8 mouse cellular contexts compared by ENCODE assay signal in the genomic region with DNA sequence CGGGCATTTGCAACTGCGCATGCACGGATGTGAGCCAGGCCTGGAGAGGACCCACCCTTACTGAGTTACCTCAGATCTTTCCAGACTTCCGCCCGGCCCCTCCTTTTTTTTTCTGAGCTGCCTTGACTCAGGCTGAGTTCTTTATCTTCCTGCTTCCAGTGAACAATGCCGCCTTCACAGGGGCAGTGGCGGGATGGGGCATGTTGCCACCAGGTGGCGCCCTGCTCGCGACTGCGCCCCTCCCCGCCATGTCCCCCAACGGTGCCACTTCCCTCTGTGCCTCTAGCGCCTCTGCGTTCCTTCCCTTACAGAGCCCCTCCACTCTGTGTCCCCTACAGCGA. TPM values are rescaled to one million over a fixed set of nuclear protein-coding genes. Genes with fewer than 3 reads are reported as not detected.
DNase-seq lines count a peak whose midpoint lies in the region; ATAC-seq and TF ChIP-seq lines count a peak whose summit lies in the region.

No protein-coding gene starts in this region.

- peak; percentile 89 for DNase-seq in A20 (ENCODE audit: low read depth, low spot score)
- DNase-seq in adrenal gland, postnatal 25 days = peak; percentile 90
- DNase-seq in embryonic facial prominence, embryonic 11.5 days (ENCODE audit: low spot score) = peak; percentile 91
- DNase-seq in heart, adult 8-10 months (ENCODE audit: low spot score) = peak; percentile 94
- DNase-seq in kidney, adult 2 months = peak; percentile 95
- peak; percentile 86 to 90 for DNase-seq in spleen, postnatal 10 days (ENCODE audit: low spot score in 2 of 2)

- no peak for TF ChIP-seq POLR2A in kidney, adult 2 months (IDR thresholded peaks at IDR 0.05; ENCODE audit: low read depth, low read length)

- H3K9ac ChIP-seq in embryonic facial prominence, embryonic 11.5 days (replicated peaks; ENCODE audit: low read length) = peak overlapping the region; percentile 59
- H3K9ac ChIP-seq in limb, embryonic 15.5 days = peak overlapping the region; percentile 12
- peak overlapping the region; percentile 56; the same call in 1 of the 2 replicates for H3K9ac ChIP-seq in midbrain, embryonic 16.5 days (ENCODE audit: low read depth, low read length)

- peaks cover 3% of the 10 kb centered on the region; the same call in 1 of the 2 replicates for H3K4me1 ChIP-seq in embryonic facial prominence, embryonic 11.5 days (ENCODE audit: control insufficient read depth, insufficient read depth, low read length)
- peaks cover 19% of the 10 kb centered on the region for H3K4me1 ChIP-seq in kidney, adult 2 months (ENCODE audit: control insufficient read depth, insufficient read depth, low read length)
- peaks cover 42% of the 10 kb centered on the region for H3K4me1 ChIP-seq in limb, embryonic 15.5 days
- H3K4me1 ChIP-seq in midbrain, embryonic 16.5 days (ENCODE audit: control insufficient read depth, insufficient read depth, low read length) = peaks cover 18% of the 10 kb centered on the region

- H3K4me3 ChIP-seq in embryonic facial prominence, embryonic 11.5 days (ENCODE audit: low read depth, low read length) = 0 out of 2 replicates have a peak overlapping the region, but pooled peaks have one; percentile 4
- H3K4me3 ChIP-seq in kidney, adult 2 months (ENCODE audit: insufficient read depth, low read depth, low read length) = peak overlapping the region; percentile 33
- H3K4me3 ChIP-seq in limb, embryonic 15.5 days = peak overlapping the region; percentile 52
- peak overlapping the region; percentile 20; the same call in 1 of the 2 replicates for H3K4me3 ChIP-seq in midbrain, embryonic 16.5 days (ENCODE audit: low read depth, low read length)

- H3K4me2 ChIP-seq in embryonic facial prominence, embryonic 11.5 days (ENCODE audit: low read depth, low read length) = peak overlapping the region; percentile 81
- peak overlapping the region; percentile 80 for H3K4me2 ChIP-seq in limb, embryonic 15.5 days
- H3K4me2 ChIP-seq in midbrain, embryonic 16.5 days (ENCODE audit: low read length) = peak overlapping the region; percentile 45

- peak; percentile 82 for TF ChIP-seq CTCF in kidney, adult 2 months (conservative IDR thresholded peaks at IDR 0.05; ENCODE audit: insufficient read depth, insufficient read length, low read depth, low read length)

- peak overlapping the region; percentile 87 for H3K27ac ChIP-seq in embryonic facial prominence, embryonic 11.5 days (replicated peaks; ENCODE audit: low read depth, low read length)
- peak overlapping the region; percentile 87 for H3K27ac ChIP-seq in kidney, adult 2 months (ENCODE audit: insufficient read depth, low read depth, low read length)
- H3K27ac ChIP-seq in limb, embryonic 15.5 days = peak overlapping the region; percentile 98
- H3K27ac ChIP-seq in midbrain, embryonic 16.5 days (ENCODE audit: low read length) = peak overlapping the region; percentile 14; the same call in 1 of the 2 replicates

- H3K9me3 ChIP-seq in embryonic facial prominence, embryonic 11.5 days (replicated peaks; ENCODE audit: control insufficient read depth, low read length) = no peaks in the 10 kb centered on the region
- H3K9me3 ChIP-seq in limb, embryonic 15.5 days = no peaks in the 10 kb centered on the region
- no peaks in the 10 kb centered on the region for H3K9me3 ChIP-seq in midbrain, embryonic 16.5 days (replicated peaks; ENCODE audit: control insufficient read depth, low read length, poor library complexity, severe bottlenecking)

- no peaks in the 10 kb centered on the region for H3K27me3 ChIP-seq in embryonic facial prominence, embryonic 11.5 days (ENCODE audit: control insufficient read depth, insufficient read depth, low read length)
- H3K27me3 ChIP-seq in kidney, adult 2 months (replicated peaks; ENCODE audit: control insufficient read depth, insufficient read depth, low read length) = no peaks in the 10 kb centered on the region
- no peaks in the 10 kb centered on the region for H3K27me3 ChIP-seq in limb, embryonic 15.5 days
- no peaks in the 10 kb centered on the region for H3K27me3 ChIP-seq in midbrain, embryonic 16.5 days (ENCODE audit: control insufficient read depth, insufficient read depth, low read depth, low read length)

- no peaks in the 10 kb centered on the region for H3K36me3 ChIP-seq in embryonic facial prominence, embryonic 11.5 days (replicated peaks; ENCODE audit: control insufficient read depth, insufficient read depth, low read depth, low read length)
- H3K36me3 ChIP-seq in kidney, adult 2 months (ENCODE audit: control insufficient read depth, insufficient read depth, low read length) = no peaks in the 10 kb centered on the region
- peaks cover 10% of the 10 kb centered on the region for H3K36me3 ChIP-seq in limb, embryonic 15.5 days
- H3K36me3 ChIP-seq in midbrain, embryonic 16.5 days (ENCODE audit: control insufficient read depth, insufficient read depth, low read length) = no peaks in the 10 kb centered on the region

- ATAC-seq in embryonic facial prominence, embryonic 11.5 days (replicated peaks; ENCODE audit: insufficient number of reproducible peaks, low FRiP score, low TSS enrichment, low read depth) = peak; percentile 81
- peak; percentile 89 for ATAC-seq in limb, embryonic 15.5 days (ENCODE audit: insufficient number of reproducible peaks, low FRiP score, low TSS enrichment, low read depth)
- ATAC-seq in midbrain, embryonic 16.5 days = peak; percentile 79

- 1% methylated on average over 16 of the region's 16 CpGs for WGBS in embryonic facial prominence, embryonic 11.5 days
- WGBS in kidney, adult 2 months = 1% methylated on average over 16 of the region's 16 CpGs
- WGBS in limb, embryonic 15.5 days = 2% methylated on average over 16 of the region's 16 CpGs
- WGBS in midbrain, embryonic 16.5 days = 1% methylated on average over 16 of the region's 16 CpGs

RNA-seq across cellular contexts. Expression of gene Plin3, which starts 1.5 kb away (rescaled TPM):
- 59.7 and 102 TPM in 2 replicates for total RNA-seq in adrenal gland, postnatal 25 days (2021)
- polyA plus RNA-seq in embryonic facial prominence, embryonic 11.5 days (2014; fragmentation: Nextera tagmentation; extraction: Ambion mirVana) = 33.0 and 48.5 TPM in 2 replicates
- 100 to 1,000 TPM; 172 to 233 (median 219) TPM for total RNA-seq in heart, adult 8-10 months (2022)
- 34.8 and 43.1 TPM in 2 replicates for polyA plus RNA-seq in kidney, adult 2 months (2012; rRNA removed)
- 94.2 and 114 TPM in 2 replicates for polyA plus RNA-seq in limb, embryonic 15.5 days (2015; fragmentation: Nextera tagmentation; extraction: Ambion mirVana)
- 10.7 and 12.3 TPM in 2 replicates for polyA plus RNA-seq in midbrain, embryonic 16.5 days (2015; fragmentation: Nextera tagmentation; extraction: Ambion mirVana)

RNA-seq across cellular contexts. Expression of gene Arrdc5, which starts 8.9 kb away (rescaled TPM):
- total RNA-seq in adrenal gland, postnatal 25 days (2021) = not detected in 2 replicates
- not detected in 2 replicates for polyA plus RNA-seq in embryonic facial prominence, embryonic 11.5 days (2014; fragmentation: Nextera tagmentation; extraction: Ambion mirVana)
- total RNA-seq in heart, adult 8-10 months (2022) = under 1 TPM in 1 of 4 experiments, not detected in 3; 0.41 TPM
- not detected in 2 replicates for polyA plus RNA-seq in kidney, adult 2 months (2012; rRNA removed)
- polyA plus RNA-seq in limb, embryonic 15.5 days (2015; fragmentation: Nextera tagmentation; extraction: Ambion mirVana) = not detected in 2 replicates
- not detected in 2 replicates for polyA plus RNA-seq in midbrain, embryonic 16.5 days (2015; fragmentation: Nextera tagmentation; extraction: Ambion mirVana)

RNA-seq across cellular contexts. Expression of gene Uhrf1, which starts 12.0 kb away (rescaled TPM):
- total RNA-seq in adrenal gland, postnatal 25 days (2021) = 14.1 and 14.8 TPM in 2 replicates
- 118 and 119 TPM in 2 replicates for polyA plus RNA-seq in embryonic facial prominence, embryonic 11.5 days (2014; fragmentation: Nextera tagmentation; extraction: Ambion mirVana)
- total RNA-seq in heart, adult 8-10 months (2022) = 1 to 10 TPM; 1.5 to 2.6 (median 2.2) TPM
- polyA plus RNA-seq in kidney, adult 2 months (2012; rRNA removed) = 1.2 and 2.3 TPM in 2 replicates
- 107 and 108 TPM in 2 replicates for polyA plus RNA-seq in limb, embryonic 15.5 days (2015; fragmentation: Nextera tagmentation; extraction: Ambion mirVana)
- polyA plus RNA-seq in midbrain, embryonic 16.5 days (2015; fragmentation: Nextera tagmentation; extraction: Ambion mirVana) = 11.6 and 15.6 TPM in 2 replicates

RNA-seq across cellular contexts. Expression of gene Ticam1, which starts 14.6 kb away (rescaled TPM):
- total RNA-seq in adrenal gland, postnatal 25 days (2021) = 25.1 and 28.8 TPM in 2 replicates
- polyA plus RNA-seq in embryonic facial prominence, embryonic 11.5 days (2014; fragmentation: Nextera tagmentation; extraction: Ambion mirVana) = 2.9 and 3.6 TPM in 2 replicates
- total RNA-seq in heart, adult 8-10 months (2022) = 1 to 10 TPM; 6.9 to 9.5 (median 8.1) TPM
- 33.3 and 34.7 TPM in 2 replicates for polyA plus RNA-seq in kidney, adult 2 months (2012; rRNA removed)
- polyA plus RNA-seq in limb, embryonic 15.5 days (2015; fragmentation: Nextera tagmentation; extraction: Ambion mirVana) = 7.1 and 8.6 TPM in 2 replicates
- 1.3 TPM in 2 replicates for polyA plus RNA-seq in midbrain, embryonic 16.5 days (2015; fragmentation: Nextera tagmentation; extraction: Ambion mirVana)

RNA-seq across cellular contexts. Expression of gene Fem1a, which starts 34.5 kb away (rescaled TPM):
- 30.0 and 32.0 TPM in 2 replicates for total RNA-seq in adrenal gland, postnatal 25 days (2021)
- 10.1 and 11.6 TPM in 2 replicates for polyA plus RNA-seq in embryonic facial prominence, embryonic 11.5 days (2014; fragmentation: Nextera tagmentation; extraction: Ambion mirVana)
- 100 to 1,000 TPM; 113 to 131 (median 128) TPM for total RNA-seq in heart, adult 8-10 months (2022)
- polyA plus RNA-seq in kidney, adult 2 months (2012; rRNA removed) = 23.7 and 28.2 TPM in 2 replicates
- 14.9 and 19.7 TPM in 2 replicates for polyA plus RNA-seq in limb, embryonic 15.5 days (2015; fragmentation: Nextera tagmentation; extraction: Ambion mirVana)
- polyA plus RNA-seq in midbrain, embryonic 16.5 days (2015; fragmentation: Nextera tagmentation; extraction: Ambion mirVana) = 15.5 and 18.2 TPM in 2 replicates

Comparison
In these comparisons a context has a peak if more than half of its experiments do, and no peak if none do; other contexts are left out.
1. Peak in every context shown above with its lines: DNase-seq, ATAC-seq, H3K4me3 ChIP-seq and H3K27ac ChIP-seq.
2. H3K27ac ChIP-seq: peak in every context shown above with its lines; median percentile 98 in limb, embryonic 15.5 days; 87 in embryonic facial prominence, embryonic 11.5 days; 87 in kidney, adult 2 months; 14 in midbrain, embryonic 16.5 days.